Mouse (Mus musculus) lung, embryonic 14.5 days (tissue): Measurements from ENCODE around the gene Ccnq. TPM values are rescaled to one million over a fixed set of nuclear protein-coding genes. Genes with fewer than 3 reads are reported as not detected.

Experiments used
- ATAC-seq: fragments of 200-750 bp; cut with Nextera tagmentation; 2 replicates; pipeline ENCODE4 v1.8.0; 2017; ENCODE audit warnings: mild to moderate bottlenecking, moderate TSS enrichment, moderate library complexity; ENCODE audit not compliant: insufficient read depth
- DNase-seq: peaks from one replicate; pipeline ENCODE4 v3.0.0-alpha.2; 2015
- H3K27ac ChIP-seq: fragments of 300-500 bp; sonication (generic); 2 replicates; pipeline ENCODE4 v1.5.1; 2014; ENCODE audit warnings: low read depth, mild to moderate bottlenecking, moderate library complexity
- H3K27me3 ChIP-seq: fragments of 300-500 bp; sonication (generic); 2 replicates; pipeline ENCODE4 v1.6.1; 2014; ENCODE audit warnings: low read length, control low read depth; ENCODE audit not compliant: insufficient read depth
- H3K36me3 ChIP-seq: fragments of 300-500 bp; sonication (generic); 2 replicates; pipeline ENCODE4 v1.6.1; 2014; ENCODE audit warnings: control low read depth; ENCODE audit not compliant: insufficient read depth
- H3K4me1 ChIP-seq: fragments of 300-500 bp; sonication (generic); 2 replicates; pipeline ENCODE4 v1.6.1; 2014; ENCODE audit warnings: antibody characterized with exemption, control low read depth; ENCODE audit not compliant: insufficient read depth
- H3K4me2 ChIP-seq: fragments of 300-500 bp; sonication (generic); 2 replicates; pipeline ENCODE4 v1.6.1; 2014; ENCODE audit warnings: mild to moderate bottlenecking
- H3K4me3 ChIP-seq: fragments of 300-500 bp; sonication (generic); 2 replicates; pipeline ENCODE4 v1.5.1; 2014; ENCODE audit warnings: low read depth, low read length
- H3K9ac ChIP-seq: fragments of 300-500 bp; sonication (generic); 2 replicates; pipeline ENCODE4 v1.6.1; 2014
- H3K9me3 ChIP-seq: fragments of 300-500 bp; sonication (generic); 2 replicates; pipeline ENCODE4 v1.6.1; 2016; ENCODE audit warnings: low read depth, low read length, control low read depth
- CTCF ChIP-seq: IDR thresholded peaks from 2 replicates; pipeline ENCODE4 v1.5.1; 2016; ENCODE audit warnings: antibody characterized with exemption, low read depth
- WGBS: fragments of 180-500 bp; shearing (Covaris S2); extraction: QIAGEN DNeasy Blood & Tissue Kit; methylation state at CpG from one replicate; pipeline ENCODE4 v1.1.7; 2014; 5-methylcytosine and 5-hydroxymethylcytosine counted together
- polyA plus RNA-seq: library from polyadenylated mRNA; unstranded; fragments of >200 nt; fragmentation: Nextera tagmentation; extraction: Ambion mirVana; gene quantifications from 2 replicates; pipeline ENCODE4 v1.2.1, GENCODE M21; 2014

Gene Ccnq
- polyA plus RNA-seq, 1 experiment from 2014 or later = 48.0 TPM

DNA sequence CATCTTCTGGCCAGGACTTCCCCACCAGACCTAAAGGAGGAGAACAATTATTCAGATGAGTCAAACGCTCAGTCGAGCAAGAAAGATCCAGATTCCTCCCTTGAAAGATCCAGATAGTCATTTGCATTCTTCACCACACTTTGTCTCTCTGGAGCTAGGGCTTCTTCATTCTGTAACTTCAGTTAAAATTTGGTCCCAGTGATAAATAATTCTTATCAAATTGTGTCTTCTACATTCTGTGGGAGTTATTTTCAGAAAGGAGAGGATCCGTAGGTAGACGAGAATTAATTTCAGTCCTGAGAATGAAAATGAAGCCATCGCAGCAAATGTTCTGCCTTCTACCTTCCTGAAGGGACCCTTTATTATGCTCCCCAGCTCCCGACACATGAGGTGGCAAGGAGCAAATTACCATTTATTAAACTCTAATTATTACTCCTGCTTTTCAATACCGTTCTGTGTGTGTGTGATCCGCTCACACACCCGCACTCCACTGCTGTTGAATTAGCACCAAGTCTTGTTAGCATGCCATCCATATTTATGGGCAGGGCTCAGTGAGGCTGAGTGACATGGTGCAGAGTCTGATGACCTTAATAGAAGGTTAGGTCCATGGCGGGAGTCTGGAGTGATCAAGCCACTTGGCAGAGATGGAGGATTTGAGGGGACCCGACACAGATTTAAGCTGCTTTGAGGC, 38.0 kb upstream of the Ccnq start:
- no peaks in the 10 kb centered on the region for H3K9me3 ChIP-seq
- H3K4me3 ChIP-seq = no peak overlapping the region
- H3K4me1 ChIP-seq = no peaks in the 10 kb centered on the region
- no peaks in the 10 kb centered on the region for H3K27me3 ChIP-seq
- WGBS = 83% methylated on average over 11 of the region's 11 CpGs
- no peak overlapping the region for H3K4me2 ChIP-seq
- no peak overlapping the region for H3K27ac ChIP-seq
- no peak overlapping the region for H3K9ac ChIP-seq
- H3K36me3 ChIP-seq = no peaks in the 10 kb centered on the region
- TF ChIP-seq CTCF = no peak
- DNase-seq (no peak), ATAC-seq (no peak)

DNA sequence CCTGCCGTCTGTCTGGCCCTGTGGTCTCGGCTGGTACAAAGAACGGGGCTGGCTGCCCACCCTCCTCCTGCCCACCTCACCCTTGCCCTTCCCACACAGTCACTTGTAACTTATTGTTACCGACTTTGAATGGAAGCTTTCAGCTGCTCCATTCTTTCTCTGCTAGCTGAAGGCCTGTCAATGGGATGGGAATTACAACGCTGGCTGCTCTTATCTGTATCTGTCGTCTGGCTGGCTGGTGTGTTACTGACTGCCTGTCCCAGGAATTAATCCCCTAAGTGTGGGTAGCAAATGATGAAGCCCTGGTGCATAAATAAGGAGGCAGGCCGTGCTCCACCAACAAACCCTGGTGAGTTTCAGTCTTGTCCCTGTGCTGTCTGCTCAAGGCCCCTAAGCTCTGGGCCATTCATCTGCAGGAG, 34.5 kb upstream of the Ccnq start:
- no peak overlapping the region for H3K27ac ChIP-seq
- no peak for TF ChIP-seq CTCF
- no peaks in the 10 kb centered on the region for H3K9me3 ChIP-seq
- WGBS = 14% methylated on average over 7 of the region's 7 CpGs
- no peaks in the 10 kb centered on the region for H3K27me3 ChIP-seq
- DNase-seq (no peak), ATAC-seq (no peak)
- H3K4me3 ChIP-seq = no peak overlapping the region
- no peak overlapping the region for H3K9ac ChIP-seq
- H3K4me1 ChIP-seq = no peaks in the 10 kb centered on the region
- no peaks in the 10 kb centered on the region for H3K36me3 ChIP-seq
- no peak overlapping the region for H3K4me2 ChIP-seq

DNA sequence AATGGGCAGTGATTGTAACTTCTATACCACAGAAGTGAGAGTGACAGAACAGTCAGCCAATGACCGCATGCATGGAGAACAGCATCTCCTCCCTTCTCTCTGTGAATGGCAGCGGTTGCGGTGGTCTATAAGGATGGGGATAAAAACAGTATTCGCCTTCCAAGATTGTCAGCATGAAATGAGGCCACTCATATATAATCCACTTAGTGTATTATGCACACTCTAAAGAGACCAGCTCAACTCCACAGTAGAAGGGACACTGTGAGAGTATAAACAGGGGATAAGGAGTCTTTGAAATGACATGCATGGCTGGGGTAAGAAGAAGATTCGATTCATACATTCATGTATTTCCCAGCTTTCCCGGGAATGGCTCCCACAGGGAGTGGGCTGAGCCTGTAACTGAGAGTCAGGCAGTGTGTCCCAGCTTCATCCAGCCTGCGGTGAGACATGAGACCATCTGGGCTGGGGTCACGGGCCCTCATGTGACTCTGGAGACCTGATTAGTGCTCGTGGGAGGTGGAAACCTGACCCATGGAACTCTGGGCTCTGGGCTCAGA, 31.3 kb upstream of the Ccnq start:
- Histone ChIP-seq H3K36me3 (no peaks in the 10 kb centered on the region), H3K9me3 (no peaks in the 10 kb centered on the region), H3K27me3 (no peaks in the 10 kb centered on the region), H3K4me2 (no peak overlapping the region), H3K4me3 (no peak overlapping the region), H3K9ac (no peak overlapping the region), H3K4me1 (no peaks in the 10 kb centered on the region), H3K27ac (no peak overlapping the region)
- DNase-seq = no peak
- TF ChIP-seq CTCF = no peak
- no peak for ATAC-seq
- WGBS = 62% methylated on average over 9 of the region's 9 CpGs

DNA sequence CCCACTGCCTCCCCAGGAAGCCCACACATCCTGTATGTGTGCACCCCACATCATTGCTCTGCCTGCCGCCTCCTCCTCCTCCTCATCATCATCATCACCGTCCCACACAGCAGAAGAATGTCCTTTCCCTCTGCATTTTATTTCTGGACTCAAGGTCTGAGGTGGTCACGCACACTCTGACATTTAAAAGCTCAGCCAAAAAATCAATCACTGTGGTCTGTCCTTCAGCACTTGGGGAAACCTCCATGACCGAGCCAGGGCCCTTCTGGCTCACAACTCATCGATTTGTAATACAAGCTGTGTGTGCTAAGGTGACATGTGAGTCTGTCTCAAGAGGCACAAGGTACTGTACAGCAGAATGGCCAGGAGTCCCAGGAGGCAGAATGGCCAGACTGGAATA, 30.8 kb upstream of the Ccnq start:
- H3K4me2 ChIP-seq = no peak overlapping the region
- H3K4me3 ChIP-seq = no peak overlapping the region
- H3K27me3 ChIP-seq = no peaks in the 10 kb centered on the region
- no peak for TF ChIP-seq CTCF
- no peaks in the 10 kb centered on the region for H3K36me3 ChIP-seq
- no peaks in the 10 kb centered on the region for H3K9me3 ChIP-seq
- no peaks in the 10 kb centered on the region for H3K4me1 ChIP-seq
- DNase-seq = no peak
- no peak for ATAC-seq
- WGBS = 54% methylated on average over 5 of the region's 5 CpGs
- no peak overlapping the region for H3K27ac ChIP-seq
- no peak overlapping the region for H3K9ac ChIP-seq

DNA sequence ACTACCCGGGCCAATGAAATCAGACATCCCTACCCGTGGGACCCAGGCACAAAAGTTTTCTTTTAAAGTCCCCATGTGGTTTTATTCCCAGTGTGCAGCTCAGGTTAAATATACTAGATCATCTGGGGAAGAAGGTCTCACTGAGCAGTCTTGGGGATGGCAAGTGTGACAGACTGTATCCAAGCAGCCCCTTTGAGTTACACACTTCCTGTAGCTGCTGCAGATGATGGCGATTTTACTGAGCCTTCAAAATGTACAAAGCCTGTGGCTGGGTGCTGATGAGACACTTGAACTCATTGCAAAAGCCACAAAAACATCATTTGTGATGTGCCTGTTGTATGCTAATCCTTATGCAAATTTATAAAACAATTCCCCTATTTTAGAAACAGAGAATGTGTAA, 29.0 kb upstream of the Ccnq start:
- no peaks in the 10 kb centered on the region for H3K4me1 ChIP-seq
- H3K27me3 ChIP-seq = no peaks in the 10 kb centered on the region
- WGBS = 72% methylated on average over 3 of the region's 3 CpGs
- H3K9me3 ChIP-seq = no peaks in the 10 kb centered on the region
- TF ChIP-seq CTCF = no peak
- no peaks in the 10 kb centered on the region for H3K36me3 ChIP-seq
- H3K4me2 ChIP-seq = no peak overlapping the region
- H3K4me3 ChIP-seq = no peak overlapping the region
- no peak overlapping the region for H3K27ac ChIP-seq
- no peak for ATAC-seq
- H3K9ac ChIP-seq = no peak overlapping the region
- no peak for DNase-seq

DNA sequence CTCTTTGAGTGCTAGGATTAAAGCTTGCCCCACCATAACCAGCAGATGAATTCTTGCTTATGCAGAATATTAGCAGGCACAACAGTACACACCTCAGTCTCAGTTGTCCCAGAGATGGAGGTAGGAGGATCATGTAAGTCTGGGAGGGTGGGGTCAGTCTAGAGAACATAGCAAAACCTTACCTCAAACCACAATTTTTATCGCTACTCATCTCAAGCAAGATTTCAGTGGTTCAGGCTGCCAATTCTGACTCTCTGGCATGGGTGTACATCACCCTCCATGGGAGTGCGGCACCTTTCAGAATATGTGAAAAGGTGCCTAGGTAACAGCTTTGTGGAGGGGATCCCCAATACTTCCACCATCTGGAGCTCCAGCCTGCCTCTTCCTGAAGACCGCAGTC, 28.5 kb upstream of the Ccnq start:
- 97% methylated on average over 3 of the region's 3 CpGs for WGBS
- no peaks in the 10 kb centered on the region for H3K4me1 ChIP-seq
- no peak for ATAC-seq

DNA sequence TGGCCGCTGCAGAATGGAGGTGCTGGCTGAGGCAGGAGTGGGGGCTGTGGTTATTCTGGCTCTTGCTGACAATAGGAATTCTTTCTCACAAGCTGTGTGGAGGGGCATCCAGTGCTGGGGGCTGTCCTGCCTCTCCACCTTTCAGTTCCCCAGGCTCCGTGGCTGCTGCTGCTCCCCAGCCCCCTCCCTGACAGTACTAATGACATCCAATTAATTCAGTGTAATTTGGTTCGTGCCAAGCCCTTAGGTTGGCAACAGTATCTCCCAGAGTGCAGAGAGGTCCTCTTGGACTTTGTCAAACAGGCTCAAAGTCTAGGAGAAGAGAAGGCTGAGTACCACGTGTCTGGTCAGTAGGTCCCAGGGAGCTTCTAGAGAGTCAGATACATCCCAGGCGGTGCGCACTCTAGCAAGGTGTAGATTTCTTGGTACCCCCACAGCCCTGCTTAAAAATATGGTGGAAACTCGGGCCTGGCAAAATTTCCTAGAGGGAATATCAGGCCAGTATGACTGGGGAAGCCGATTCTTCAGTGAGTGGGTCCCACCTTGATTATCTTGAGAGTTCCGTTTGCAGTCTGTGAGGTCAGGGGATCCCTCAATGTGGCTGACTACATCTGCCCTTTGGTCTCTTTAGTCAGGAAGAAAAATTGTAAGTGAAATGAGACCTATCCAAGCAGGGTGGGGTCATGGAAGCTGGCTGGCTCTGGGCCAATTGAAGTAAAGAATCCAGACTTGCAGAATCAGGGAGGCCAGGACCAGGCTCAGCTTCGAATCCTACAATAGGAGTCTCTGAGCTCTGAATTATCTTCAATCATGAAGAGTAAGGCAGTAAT, 26.5 kb upstream of the Ccnq start:
- DNase-seq = no peak
- Histone ChIP-seq H3K4me3 (no peak overlapping the region), H3K27ac (no peak overlapping the region), H3K4me2 (no peak overlapping the region), H3K27me3 (no peaks in the 10 kb centered on the region), H3K36me3 (no peaks in the 10 kb centered on the region), H3K9me3 (no peaks in the 10 kb centered on the region), H3K9ac (no peak overlapping the region), H3K4me1 (no peaks in the 10 kb centered on the region)
- no peak for TF ChIP-seq CTCF
- 52% methylated on average over 10 of the region's 10 CpGs for WGBS
- no peak for ATAC-seq

More for the DNA sequence above, 28.5 kb upstream of the Ccnq start:
- Histone ChIP-seq H3K27me3 (no peaks in the 10 kb centered on the region), H3K9me3 (no peaks in the 10 kb centered on the region), H3K36me3 (no peaks in the 10 kb centered on the region), H3K9ac (no peak overlapping the region), H3K27ac (no peak overlapping the region), H3K4me3 (no peak overlapping the region), H3K4me2 (no peak overlapping the region)
- TF ChIP-seq CTCF = no peak
- no peak for DNase-seq
